Mouse (Mus musculus) brain, embryonic 14.5 days (tissue): ENCODE data around the gene Tmem167b. TPM values are rescaled to one million over a fixed set of nuclear protein-coding genes. Genes with fewer than 3 reads are reported as not detected.
"Not testable (repeated sequence)": the region's sequence is repeated elsewhere in the genome, so short reads cannot be mapped to it uniquely, and the experiment has no call there.

Experiments
- DNase-seq: peaks from one replicate; pipeline ENCODE4 v3.0.0-alpha.2; 2011; ENCODE audit warnings: low read depth
- CTCF ChIP-seq: fragments of 200-500 bp; IDR thresholded peaks from 2 replicates; pipeline ENCODE4 v1.5.1; 2012; ENCODE audit warnings: inconsistent platforms, mild to moderate bottlenecking, moderate library complexity, borderline replicate concordance; ENCODE audit not compliant: insufficient read depth, insufficient read length; ENCODE audit errors: extremely low read depth
- POLR2A ChIP-seq: fragments of 200-500 bp; IDR thresholded peaks from 2 replicates; pipeline ENCODE4 v1.6.1; 2012; ENCODE audit warnings: mild to moderate bottlenecking, inconsistent platforms, borderline replicate concordance; ENCODE audit not compliant: poor library complexity, insufficient read depth, insufficient read length, severe bottlenecking; ENCODE audit errors: extremely low read depth
- polyA plus RNA-seq: library from polyadenylated mRNA; depleted of rRNA; stranded (reverse); fragments of >200 nt; gene quantifications from 2 replicates; pipeline ENCODE4 v1.2.3, GENCODE M21; 2012

The Tmem167b gene
- polyA plus RNA-seq, 1 experiment: 18.1 TPM

- no peak for TF ChIP-seq CTCF
- TF ChIP-seq POLR2A: no peak
Measured at GRCm38 (mm10) chr3:108570813-108571212, 8.5 kb upstream of the Tmem167b start.

DNA sequence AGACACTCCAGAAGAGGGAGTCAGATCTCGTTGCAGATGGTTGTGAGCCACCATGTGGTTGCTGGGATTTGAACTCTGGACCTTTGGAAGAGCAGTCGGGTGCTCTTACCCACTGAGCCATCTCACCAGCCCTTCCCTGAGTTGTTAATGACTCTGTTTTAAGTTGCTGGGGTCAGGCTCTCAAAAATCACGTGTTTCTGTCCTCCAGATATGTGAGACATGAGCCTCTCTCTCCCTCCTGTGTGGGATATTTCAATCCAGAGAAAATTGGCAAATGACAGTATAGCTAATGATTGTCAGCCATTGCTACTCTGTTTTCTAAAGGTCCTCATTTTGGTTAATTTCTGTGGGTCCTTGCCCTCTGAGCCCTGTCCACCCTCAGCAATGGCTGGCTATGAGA is 7.4 kb upstream of the Tmem167b start:
- DNase-seq: not testable (repeated sequence)

More at GRCm38 (mm10) chr3:108570813-108571212, 8.5 kb upstream of the Tmem167b start:
- DNase-seq: no peak

GRCm38 (mm10) chr3:108567990-108568877 is 6.0 kb upstream of the Tmem167b start:
- TF ChIP-seq CTCF (no peak), POLR2A (no peak)

DNA sequence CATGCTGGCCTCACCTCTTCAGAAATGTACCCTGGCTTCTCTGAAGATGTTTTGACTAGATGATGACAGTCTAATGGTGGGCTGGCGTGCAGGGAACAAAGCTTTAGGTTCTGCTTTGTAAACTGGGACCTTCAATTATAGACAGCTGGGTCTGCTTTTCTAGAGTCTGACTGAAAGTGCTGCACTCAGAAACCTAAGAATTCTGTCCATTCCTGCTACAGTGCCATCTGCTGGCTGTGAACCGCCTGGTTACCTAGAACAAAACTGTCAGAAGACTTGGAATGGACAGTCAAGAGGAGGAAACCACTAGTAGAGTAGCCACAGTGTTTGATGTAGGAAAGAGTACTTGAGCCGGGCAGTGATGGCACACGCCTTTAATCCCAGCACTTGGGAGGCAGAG is 1.0 kb upstream of the Tmem167b start:
- TF ChIP-seq CTCF (peak; percentile 76; the same call in 1 of the 2 replicates), POLR2A (no peak)
- DNase-seq: peak; percentile 93

More at GRCm38 (mm10) chr3:108567990-108568877, 6.0 kb upstream of the Tmem167b start:
- peak; percentile 94 for DNase-seq

GRCm38 (mm10) chr3:108562777-108563271 is 558 bp upstream of the Tmem167b start:
- TF ChIP-seq CTCF (peak; percentile 7; the same call in 1 of the 2 replicates), POLR2A (no peak)

GRCm38 (mm10) chr3:108557888-108558287 is 4.4 kb downstream of the Tmem167b start:
- TF ChIP-seq POLR2A: no peak
- no peak for TF ChIP-seq CTCF
- no peak for DNase-seq

More at GRCm38 (mm10) chr3:108562777-108563271, 558 bp upstream of the Tmem167b start:
- no peak for DNase-seq

DNA sequence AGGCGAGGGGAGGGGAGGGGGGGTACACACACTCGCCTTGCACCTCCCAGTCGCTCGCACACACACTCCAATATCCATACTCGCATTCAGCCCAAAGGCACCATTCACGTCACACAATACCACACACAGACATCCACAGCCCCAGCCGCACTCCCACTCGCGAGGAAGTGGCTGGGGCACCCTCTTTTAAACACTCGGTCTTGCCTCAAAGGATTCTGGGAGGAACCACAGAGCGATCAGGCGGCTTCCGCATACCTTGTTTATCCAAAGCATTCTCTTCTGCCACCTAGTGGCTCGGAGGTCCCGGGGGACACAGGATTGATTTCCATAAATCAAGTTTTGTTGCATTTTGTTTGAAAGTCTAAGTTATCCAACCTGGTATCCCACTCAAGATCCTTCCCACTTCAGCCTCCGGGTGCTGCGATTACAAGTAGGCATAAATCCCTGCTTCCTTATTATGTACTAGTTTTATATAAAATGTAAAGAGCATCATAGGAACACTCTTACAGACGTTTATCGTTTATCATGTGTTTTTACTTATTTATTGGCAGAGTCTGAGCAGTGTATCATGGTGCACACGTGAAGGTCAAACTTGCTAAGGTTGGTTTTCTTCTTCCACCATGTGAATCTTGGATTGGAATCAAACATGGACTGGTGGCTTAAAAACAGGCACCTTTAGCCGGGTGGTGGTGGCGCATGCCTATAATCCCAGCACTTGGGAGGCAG is 7.5 kb downstream of the Tmem167b start:
- DNase-seq: peak; percentile 99
- peak; percentile 99; the same call in 1 of the 2 replicates for TF ChIP-seq POLR2A
- TF ChIP-seq CTCF: peak; percentile 85

- DNase-seq: peak; percentile 62
- TF ChIP-seq CTCF (no peak), POLR2A (no peak)
Measured at GRCm38 (mm10) chr3:108554111-108554561, 8.1 kb downstream of the Tmem167b start.

- no peak for DNase-seq
- TF ChIP-seq CTCF: no peak
Measured at GRCm38 (mm10) chr3:108542299-108542698, 20.0 kb downstream of the Tmem167b start.

GRCm38 (mm10) chr3:108537303-108537702 is 25.0 kb downstream of the Tmem167b start:
- no peak for TF ChIP-seq POLR2A
- peak; percentile 90 for TF ChIP-seq CTCF

GRCm38 (mm10) chr3:108536517-108537260 is 25.6 kb downstream of the Tmem167b start, which contains the start of gene 5330417C22Rik:
5330417C22Rik (minus strand) TSS chr3:108536536.
- DNase-seq: peak; percentile 94
- TF ChIP-seq POLR2A (no peak), CTCF (no peak)

More at GRCm38 (mm10) chr3:108537303-108537702, 25.0 kb downstream of the Tmem167b start:
- peak; percentile 95 for DNase-seq
